Mouse (Mus musculus) thymus, adult 2 months (tissue): ENCODE data around the gene Abt1. TPM values are rescaled to one million over a fixed set of nuclear protein-coding genes. Genes with fewer than 3 reads are reported as not detected.

ENCODE experiments used
- DNase-seq: peaks from one replicate; pipeline ENCODE4 v3.0.0; 2021
- H3K27ac ChIP-seq: fragments of 200-500 bp; 2 replicates; pipeline ENCODE4 v1.5.1; 2012; ENCODE audit warnings: low read length, control low read depth; ENCODE audit not compliant: control insufficient read depth, insufficient read depth
- H3K27me3 ChIP-seq: fragments of 200-500 bp; 2 replicates; pipeline ENCODE4 v1.6.1; 2012; ENCODE audit warnings: mild to moderate bottlenecking, low read length, moderate library complexity, mixed read lengths; ENCODE audit not compliant: control insufficient read depth, insufficient read depth
- H3K36me3 ChIP-seq: fragments of 200-500 bp; 2 replicates; pipeline ENCODE4 v1.6.1; 2012; ENCODE audit warnings: mild to moderate bottlenecking, low read length, moderate library complexity; ENCODE audit not compliant: control insufficient read depth, insufficient read depth
- H3K4me1 ChIP-seq: fragments of 200-500 bp; replicated peaks from 2 replicates; pipeline ENCODE4 v1.6.1; 2012; ENCODE audit warnings: low read length; ENCODE audit not compliant: control insufficient read depth, insufficient read depth
- H3K4me3 ChIP-seq: fragments of 200-500 bp; 2 replicates; pipeline ENCODE4 v1.5.1; 2012; ENCODE audit warnings: mild to moderate bottlenecking, low read length, control low read depth, moderate library complexity; ENCODE audit not compliant: control insufficient read depth, insufficient read depth
- CTCF ChIP-seq: fragments of 200-500 bp; IDR thresholded peaks from 2 replicates; pipeline ENCODE4 v1.5.1; 2012; ENCODE audit warnings: mild to moderate bottlenecking, control low read depth, low read length, moderate library complexity, borderline replicate concordance; ENCODE audit not compliant: control insufficient read depth, poor library complexity, insufficient read depth; ENCODE audit errors: extremely low read depth
- POLR2A ChIP-seq: fragments of 200-500 bp; IDR thresholded peaks from 2 replicates; pipeline ENCODE4 v1.6.1; 2012; ENCODE audit warnings: mild to moderate bottlenecking, low read length, control low read depth, moderate library complexity; ENCODE audit not compliant: control insufficient read depth, poor library complexity, insufficient read depth; ENCODE audit errors: extremely low read depth
- WGBS: fragments of 180-500 bp; shearing (Covaris S2); methylation state at CpG from one replicate; pipeline ENCODE4 v1.1.7; 2018; 5-methylcytosine and 5-hydroxymethylcytosine counted together
- polyA plus RNA-seq: library from polyadenylated mRNA; depleted of rRNA; stranded (reverse); fragments of >200 nt; gene quantifications from 2 replicates; pipeline ENCODE4 v1.2.3, GENCODE M21; 2012; rRNA removed

Abt1 gene
- 4.2 and 4.5 TPM in 2 replicates for polyA plus RNA-seq

- under 1% methylated on average over 48 of the region's 48 CpGs for WGBS
- H3K4me1 ChIP-seq, result peaks cover 7% of the 10 kb centered on the region
- peak within 1 kb of the TSS; percentile 6 for H3K27ac ChIP-seq
- H3K4me3 ChIP-seq, result peak within 1 kb of the TSS; percentile 75
- peak; percentile 88 for DNase-seq
- no peaks in the 10 kb centered on the region for H3K27me3 ChIP-seq
- TF ChIP-seq POLR2A (no peak), CTCF (no peak)
- peaks cover 4% of the 10 kb centered on the region; the same call in 1 of the 2 replicates for H3K36me3 ChIP-seq
These were observed at the start of gene Abt1 for GRCm38 (mm10) chr13:23423286-23424051. Gene Abt1, minus strand, starts transcription at chr13:23423866.

GRCm38 (mm10) chr13:23466911-23467310 is 43.2 kb upstream of the Abt1 start:
- WGBS, result 13% methylated on average over 9 of the region's 9 CpGs
- no peak overlapping the region for H3K27ac ChIP-seq
- H3K4me3 ChIP-seq, result no peak overlapping the region
- peak; percentile 83 for DNase-seq
- no peaks in the 10 kb centered on the region for H3K36me3 ChIP-seq
- H3K4me1 ChIP-seq, result peaks cover 15% of the 10 kb centered on the region
- H3K27me3 ChIP-seq, result no peaks in the 10 kb centered on the region
- TF ChIP-seq CTCF (no peak), POLR2A (no peak)

- TF ChIP-seq POLR2A (no peak), CTCF (no peak)
- no peak overlapping the region for H3K27ac ChIP-seq
- WGBS, result 100% methylated on average over 1 of the region's 1 CpGs
- H3K4me3 ChIP-seq, result no peak overlapping the region
- H3K4me1 ChIP-seq, result peaks cover 15% of the 10 kb centered on the region
- no peaks in the 10 kb centered on the region for H3K27me3 ChIP-seq
- DNase-seq, result no peak
- H3K36me3 ChIP-seq, result no peaks in the 10 kb centered on the region
These were observed 42.6 kb upstream of the Abt1 start for GRCm38 (mm10) chr13:23466306-23466705.

GRCm38 (mm10) chr13:23465600-23466109 is 42.0 kb upstream of the Abt1 start, which contains the start of gene Btn1a1:
Gene Btn1a1, minus strand, starts transcription at chr13:23465901.
- peak; percentile 16 for DNase-seq
- no peak for TF ChIP-seq POLR2A
- TF ChIP-seq CTCF, result no peak
- H3K4me1 ChIP-seq, result peaks cover 15% of the 10 kb centered on the region
- no peaks in the 10 kb centered on the region for H3K27me3 ChIP-seq
- H3K4me3 ChIP-seq, result peak within 1 kb of the TSS; percentile 55
- H3K27ac ChIP-seq, result no peak within 1 kb of the TSS
- 2% methylated on average over 7 of the region's 7 CpGs for WGBS
- no peaks in the 10 kb centered on the region for H3K36me3 ChIP-seq

GRCm38 (mm10) chr13:23464841-23465366 is 41.2 kb upstream of the Abt1 start:
- no peak for TF ChIP-seq CTCF
- 0 out of 2 replicates have a peak, but pooled peaks have one; percentile 26 for TF ChIP-seq POLR2A
- Histone ChIP-seq H3K36me3 (no peaks in the 10 kb centered on the region), H3K4me3 (peak overlapping the region; percentile 55), H3K27ac (no peak overlapping the region), H3K4me1 (peaks cover 15% of the 10 kb centered on the region), H3K27me3 (no peaks in the 10 kb centered on the region)
- 4% methylated on average over 11 of the region's 11 CpGs for WGBS
- DNase-seq, result peak; percentile 23

GRCm38 (mm10) chr13:23464224-23464637 is 40.6 kb upstream of the Abt1 start:
- peak; percentile 31 for DNase-seq
- Histone ChIP-seq H3K4me3 (peak overlapping the region; percentile 55), H3K27ac (no peak overlapping the region), H3K4me1 (peaks cover 15% of the 10 kb centered on the region), H3K36me3 (no peaks in the 10 kb centered on the region), H3K27me3 (no peaks in the 10 kb centered on the region)
- TF ChIP-seq CTCF (no peak), POLR2A (no peak)
- WGBS, result under 1% methylated on average over 29 of the region's 29 CpGs
